Mouse (Mus musculus) cortical plate, adult 2 months (tissue): Measurements from ENCODE around the gene Morn3.

Source experiments
- CTCF ChIP-seq: fragments of 200-500 bp; IDR thresholded peaks from 2 replicates; pipeline ENCODE4 v1.5.1; 2011; ENCODE audit warnings: mild to moderate bottlenecking, control low read depth, low read length; ENCODE audit not compliant: insufficient read depth; ENCODE audit errors: extremely low read depth
- POLR2A ChIP-seq: fragments of 200-500 bp; IDR thresholded peaks from 2 replicates; pipeline ENCODE4 v1.6.1; 2011; ENCODE audit warnings: mild to moderate bottlenecking, low read length, control low read depth; ENCODE audit not compliant: insufficient read depth; ENCODE audit errors: extremely low read depth

DNA sequence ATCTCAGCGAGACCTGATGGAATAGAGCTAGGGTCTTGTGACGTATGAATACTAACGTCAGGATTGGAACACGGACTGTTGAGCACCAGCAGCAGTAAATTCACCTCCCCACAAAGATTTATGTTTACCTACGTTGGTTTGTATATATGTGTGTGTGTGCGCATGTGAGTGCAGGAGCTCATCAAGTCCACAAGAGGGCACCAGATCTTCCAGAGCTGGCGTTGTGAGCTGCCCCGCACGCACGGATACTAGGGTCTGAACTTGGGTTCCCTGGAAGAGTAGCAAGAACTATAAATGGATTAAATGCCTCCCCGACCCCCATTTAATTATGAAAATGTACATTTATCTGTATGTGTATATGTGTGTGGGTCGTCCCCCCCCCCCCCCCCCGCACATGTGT lies 33.7 kb upstream of the Morn3 start:
- TF ChIP-seq CTCF (no peak), POLR2A (no peak)
